Mouse (Mus musculus): ENCODE results near the gene Scly. TPM values are rescaled to one million over a fixed set of nuclear protein-coding genes. Genes with fewer than 3 reads are reported as not detected.

Scly gene
- polyA plus RNA-seq (2015; fragmentation: Illumina TruSeq; extraction: RNeasy Lipid Tissue Mini Kit (QIAGEN cat#74804); ENCODE audit: insufficient read depth, low replicate concordance): 22.0 TPM

GRCm38 (mm10) chr1:91297799-91298744 is at the start of gene Scly:
Gene Scly, plus strand, starts transcription at chr1:91298338.

DNA sequence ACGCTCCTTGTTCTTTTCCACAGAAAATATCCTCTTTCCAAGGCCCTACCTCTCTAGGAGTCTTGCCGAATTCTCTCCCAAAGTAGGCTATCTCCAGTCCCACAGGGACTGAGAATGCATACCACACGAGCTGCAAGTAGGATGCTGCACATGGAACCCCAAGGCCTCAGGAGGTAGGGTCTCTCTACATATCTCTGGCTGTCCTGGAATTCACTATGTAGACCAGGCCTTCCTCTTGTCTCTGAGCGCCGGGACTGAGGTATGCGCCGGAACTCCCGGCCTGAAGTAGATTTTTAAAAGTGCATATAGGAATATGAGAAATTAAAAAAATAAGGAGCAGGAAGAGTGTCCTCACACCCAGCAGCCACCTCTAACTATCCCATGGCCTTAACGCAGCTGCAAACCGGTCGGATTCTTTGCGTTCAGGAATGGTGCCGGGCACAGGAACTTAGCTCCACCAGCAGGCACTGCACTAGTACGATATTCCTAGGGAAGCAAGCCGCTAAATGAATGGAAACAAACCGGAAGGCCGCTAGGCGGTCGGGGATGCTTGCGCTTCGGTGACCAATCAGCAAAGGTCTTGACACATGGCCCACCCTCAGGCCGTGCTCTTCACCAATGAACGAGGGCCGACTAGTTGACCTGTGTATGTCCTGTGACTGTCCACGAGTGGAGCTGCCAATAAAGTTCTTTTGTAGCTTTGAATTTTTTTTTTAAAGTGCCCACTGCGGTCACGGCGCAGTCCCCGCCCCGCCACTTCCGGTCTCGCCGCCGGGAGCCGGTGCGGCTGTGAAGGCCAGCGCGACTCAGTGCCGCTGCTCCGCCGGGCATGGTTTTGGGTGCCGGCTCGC is 48.3 kb upstream of the Scly start, which contains the start of gene Ube2f:
Ube2f (plus strand) TSS at position 741 of the 851 bp plus-strand sequence.

GRCm38 (mm10) chr1:91321760-91322438 is 23.8 kb downstream of the Scly start, which contains the start of gene Espnl:
Gene Espnl, plus strand, starts transcription at chr1:91322075.

DNA sequence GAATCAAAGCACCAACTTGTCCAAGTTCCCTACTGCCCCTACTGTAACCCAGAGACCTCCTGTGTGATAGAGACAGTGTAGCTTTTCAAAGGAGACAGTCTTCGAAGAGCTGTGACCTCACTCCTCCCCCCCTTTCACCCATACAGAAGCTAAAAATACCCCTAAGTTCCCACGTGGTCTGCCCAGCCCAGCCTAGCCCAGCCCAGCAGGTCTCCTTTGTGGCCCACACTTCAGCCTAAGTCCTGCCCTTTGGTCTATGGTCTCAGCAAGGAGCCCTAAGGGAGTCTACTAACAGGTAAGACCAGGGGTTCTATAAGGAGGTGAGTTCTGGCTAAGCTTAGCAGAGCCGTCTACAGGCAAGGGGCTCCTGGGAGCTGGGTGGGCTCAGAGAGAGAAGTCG is 52.7 kb downstream of the Scly start, which contains the start of gene Klhl30:
Klhl30 (plus strand) TSS at position 176 of the 400 bp plus-strand sequence.

GRCm38 (mm10) chr1:91366215-91367108 is 68.3 kb downstream of the Scly start, which contains the start of gene Erfe:
Gene Erfe, plus strand, starts transcription at chr1:91366430.

Other genes starting within 250 kb of the Scly start
- gene Rbm44, start 153.2 kb upstream of the Scly start, polyA plus RNA-seq (2015; fragmentation: Illumina TruSeq; extraction: RNeasy Lipid Tissue Mini Kit (QIAGEN cat#74804); ENCODE audit: insufficient read depth, low replicate concordance): 1.6 TPM
- 5.8 TPM for gene Ramp1, start 118.5 kb upstream of the Scly start, polyA plus RNA-seq (2015; fragmentation: Illumina TruSeq; extraction: RNeasy Lipid Tissue Mini Kit (QIAGEN cat#74804); ENCODE audit: insufficient read depth, low replicate concordance)
- 101 TPM for gene Ube2f, start 48.0 kb upstream of the Scly start, polyA plus RNA-seq (2015; fragmentation: Illumina TruSeq; extraction: RNeasy Lipid Tissue Mini Kit (QIAGEN cat#74804); ENCODE audit: insufficient read depth, low replicate concordance)
- 0.04 TPM for gene Espnl, start 23.7 kb downstream of the Scly start, polyA plus RNA-seq (2015; fragmentation: Illumina TruSeq; extraction: RNeasy Lipid Tissue Mini Kit (QIAGEN cat#74804); ENCODE audit: insufficient read depth, low replicate concordance)
- 0.23 TPM for gene Klhl30, start 52.7 kb downstream of the Scly start, polyA plus RNA-seq (2015; fragmentation: Illumina TruSeq; extraction: RNeasy Lipid Tissue Mini Kit (QIAGEN cat#74804); ENCODE audit: insufficient read depth, low replicate concordance)
- 0.28 TPM for gene Erfe, start 68.1 kb downstream of the Scly start, polyA plus RNA-seq (2015; fragmentation: Illumina TruSeq; extraction: RNeasy Lipid Tissue Mini Kit (QIAGEN cat#74804); ENCODE audit: insufficient read depth, low replicate concordance)
- gene Ilkap, start 100.5 kb downstream of the Scly start, polyA plus RNA-seq (2015; fragmentation: Illumina TruSeq; extraction: RNeasy Lipid Tissue Mini Kit (QIAGEN cat#74804); ENCODE audit: insufficient read depth, low replicate concordance): 132 TPM
- 15.8 TPM for gene Hes6, start 115.7 kb downstream of the Scly start, polyA plus RNA-seq (2015; fragmentation: Illumina TruSeq; extraction: RNeasy Lipid Tissue Mini Kit (QIAGEN cat#74804); ENCODE audit: insufficient read depth, low replicate concordance)
- 4.1 TPM for gene Per2, start 161.0 kb downstream of the Scly start, polyA plus RNA-seq (2015; fragmentation: Illumina TruSeq; extraction: RNeasy Lipid Tissue Mini Kit (QIAGEN cat#74804); ENCODE audit: insufficient read depth, low replicate concordance)
- 7.5 TPM for gene Traf3ip1, start 196.3 kb downstream of the Scly start, polyA plus RNA-seq (2015; fragmentation: Illumina TruSeq; extraction: RNeasy Lipid Tissue Mini Kit (QIAGEN cat#74804); ENCODE audit: insufficient read depth, low replicate concordance)
- gene Asb1, start 242.2 kb downstream of the Scly start, polyA plus RNA-seq (2015; fragmentation: Illumina TruSeq; extraction: RNeasy Lipid Tissue Mini Kit (QIAGEN cat#74804); ENCODE audit: insufficient read depth, low replicate concordance): 16.2 TPM